Mouse (Mus musculus) layer of hippocampus, postnatal 10 days (tissue): Measurements from ENCODE around the gene Slirp. TPM values are rescaled to one million over a fixed set of nuclear protein-coding genes. Genes with fewer than 3 reads are reported as not detected.
"Not testable (repeated sequence)": the region's sequence is repeated elsewhere in the genome, so short reads cannot be mapped to it uniquely, and the experiment has no call there.

Source experiments
- DNase-seq, 2 experiments: peaks; one replicate each; pipeline ENCODE4 v3.0.0; 2021; ENCODE audit warnings: low spot score in 2 of 2
- microRNA-seq, 2 experiments: library from miRNA; unstranded; fragments of <30 nt; microRNA quantifications; one replicate each; pipeline ENCODE4 v1.2.0; 2021
- total RNA-seq, 2 experiments: library from RNA; stranded (reverse); gene quantifications; 2 replicates each; pipeline ENCODE4 v1.2.3; 2021

Gene Slirp
- total RNA-seq, 2 experiments from 2014 or later, result 64.2 to 90.1 TPM

GRCm38 (mm10) chr12:87428295-87428694 is 15.4 kb upstream of the Slirp start:
- DNase-seq, result no peak

DNA sequence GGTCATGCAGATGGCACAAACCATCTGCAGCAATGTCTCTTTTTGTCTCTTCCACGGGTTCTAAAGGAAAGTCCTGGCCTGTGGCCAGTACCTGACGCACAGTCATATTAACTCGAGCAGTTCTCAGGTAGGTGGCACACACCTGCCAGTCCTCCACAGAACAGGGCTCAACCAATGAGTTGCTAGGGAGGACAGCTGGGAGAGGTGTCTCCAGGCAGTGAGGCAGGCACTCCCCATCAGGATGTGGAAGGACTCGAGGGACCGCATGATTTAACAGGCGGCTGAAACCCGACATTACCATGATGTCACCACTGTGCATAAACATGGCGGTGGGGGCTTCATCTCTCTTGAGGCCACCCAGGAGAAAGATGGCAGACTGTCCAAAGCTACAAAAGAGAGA is 14.8 kb upstream of the Slirp start:
- no peak for DNase-seq

- no peak for DNase-seq
These were observed 1.2 kb upstream of the Slirp start for GRCm38 (mm10) chr12:87442177-87443114.

DNA sequence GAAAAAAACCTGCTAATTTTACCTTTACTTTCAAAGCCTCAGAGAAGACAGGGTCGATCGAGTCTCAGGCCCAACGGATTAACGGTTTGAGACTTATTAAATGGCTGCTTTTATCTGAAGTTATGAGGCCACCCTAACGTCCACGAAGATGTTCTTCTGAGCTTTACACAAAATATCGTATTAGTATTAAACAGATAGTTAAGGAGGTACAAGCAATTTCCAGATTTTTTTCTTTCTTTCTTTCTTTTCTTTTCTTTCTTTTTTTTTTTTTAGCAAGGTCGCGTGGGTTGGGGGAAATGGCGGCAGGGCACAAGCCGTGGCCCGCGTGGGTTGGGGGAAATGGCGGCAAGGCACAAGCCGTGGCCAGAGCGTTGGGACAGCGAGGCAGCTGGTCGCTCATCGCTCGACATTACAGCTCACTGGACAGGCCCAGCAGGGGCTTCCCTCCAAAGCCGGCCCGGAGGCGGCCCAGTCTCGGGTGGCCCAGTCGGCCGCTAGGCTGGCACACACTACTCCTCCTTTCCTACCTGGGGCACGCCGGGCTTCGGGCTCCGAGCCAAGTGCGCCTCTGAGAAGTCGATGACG is 489 bp upstream of the Slirp start:
- no peak for DNase-seq

DNA sequence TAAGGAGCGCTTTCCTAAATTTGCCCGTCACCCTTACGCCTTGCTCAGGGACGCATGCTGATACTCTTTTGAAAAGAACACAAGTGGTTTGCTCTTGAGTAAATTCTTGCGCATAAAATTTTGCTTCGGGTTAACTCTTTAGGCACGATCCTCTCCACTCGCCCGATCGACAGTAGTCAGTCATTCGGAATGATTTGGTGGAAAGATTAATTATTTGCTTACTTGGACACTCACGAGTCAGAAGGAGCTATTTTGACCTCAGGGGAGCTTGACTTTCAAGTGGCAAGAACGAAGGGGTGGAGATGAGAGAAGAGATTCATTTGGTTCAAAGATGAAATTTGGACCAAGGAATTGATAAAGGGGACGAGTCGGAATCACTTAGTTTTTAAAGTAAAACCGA is 515 bp downstream of the Slirp start:
- peak in 1 of 2 experiments; percentile 17 for DNase-seq

DNA sequence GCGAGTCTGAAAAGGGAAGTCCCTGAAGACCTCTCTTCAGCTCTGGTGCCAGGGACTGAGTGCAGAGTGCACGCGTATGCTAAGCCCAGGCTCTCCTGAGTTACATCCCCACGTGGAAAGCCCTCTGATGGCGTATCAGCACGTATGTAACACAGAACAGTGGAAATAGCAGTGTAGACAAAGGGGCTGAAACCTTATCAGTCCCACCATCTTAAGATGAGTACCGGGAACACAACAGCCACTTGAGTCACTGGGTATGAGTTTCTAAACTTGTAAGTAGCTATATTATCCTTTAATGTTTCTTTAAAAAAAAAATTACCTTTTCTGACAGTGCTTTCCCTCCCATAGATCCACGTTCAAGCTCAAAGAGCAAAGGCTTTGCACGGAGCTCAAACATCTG is 5.8 kb downstream of the Slirp start:
- DNase-seq, result no peak

- no peak for DNase-seq
These were observed 21.1 kb downstream of the Slirp start for GRCm38 (mm10) chr12:87464678-87465297.

GRCm38 (mm10) chr12:87470263-87471136 is 26.8 kb downstream of the Slirp start:
- no peak for DNase-seq

GRCm38 (mm10) chr12:87471421-87471963 is 27.8 kb downstream of the Slirp start:
- no peak for DNase-seq

GRCm38 (mm10) chr12:87471964-87472786 is 28.5 kb downstream of the Slirp start, which contains the start of gene Snw1:
TSS of gene Snw1 (minus strand) at chr12:87472274.
- peak; percentile 92 to 96 for DNase-seq

GRCm38 (mm10) chr12:87474756-87475155 is 31.1 kb downstream of the Slirp start:
- no peak for DNase-seq

DNA sequence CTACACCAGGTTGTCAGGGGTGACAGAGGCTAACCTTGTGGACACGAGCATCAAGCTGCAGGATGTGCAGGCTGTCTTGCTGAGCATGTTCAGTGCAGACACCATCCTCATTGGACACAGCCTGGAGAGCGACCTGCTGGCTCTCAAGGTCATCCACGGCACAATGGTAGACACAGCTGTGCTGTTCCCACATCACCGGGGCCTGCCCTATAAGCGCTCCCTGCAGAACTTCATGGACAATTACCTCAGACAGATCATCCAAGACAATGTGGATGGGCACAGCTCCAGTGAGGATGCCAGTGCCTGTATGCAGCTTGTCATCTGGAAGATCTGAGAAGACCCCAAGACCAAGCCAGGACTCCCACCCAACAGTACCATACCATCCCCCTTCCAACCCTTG is 38.8 kb downstream of the Slirp start:
- DNase-seq, result not testable (repeated sequence)

- DNase-seq, result not testable (repeated sequence)
These were observed 45.0 kb downstream of the Slirp start for GRCm38 (mm10) chr12:87488683-87489082.

GRCm38 (mm10) chr12:87494421-87494820 is 50.7 kb downstream of the Slirp start, which contains the start of gene Gm5788:
TSS of gene Gm5788 (plus strand) at chr12:87494721.
- DNase-seq, result not testable (repeated sequence)

Small RNAs within 50 kb of the gene (microRNA-seq; reads per million reads assigned to microRNA genes)
- 8.0 to 36.9 reads per million in 2 experiments for gene Mir3068

Other genes with a start within 250 kb of the Slirp start
- gene Samd15, start 244.2 kb upstream of the Slirp start, total RNA-seq, result 1 to 10 TPM; 2.3 to 3.1 TPM
- gene Tmed8, start 243.4 kb upstream of the Slirp start, total RNA-seq, result 10 to 100 TPM; 26.8 to 27.5 TPM
- gene Noxred1, start 205.2 kb upstream of the Slirp start, total RNA-seq, result 1 to 10 TPM; 1.1 to 1.5 TPM
- gene Vipas39, start 177.6 kb upstream of the Slirp start, total RNA-seq, result 10 to 100 TPM; 54.9 to 61.5 TPM
- 100 to 1,000 TPM; 151 to 153 TPM for gene Ahsa1, start 177.4 kb upstream of the Slirp start, total RNA-seq
- under 1 TPM; 0.55 to 0.62 TPM for gene Ism2, start 144.2 kb upstream of the Slirp start, total RNA-seq
- 10 to 100 TPM; 66.3 to 67.3 TPM for gene Sptlc2, start 55.5 kb upstream of the Slirp start, total RNA-seq
- 10 to 100 TPM; 18.8 to 20.5 TPM for gene Alkbh1, start 121 bp downstream of the Slirp start, total RNA-seq
- gene Snw1, start 28.4 kb downstream of the Slirp start, total RNA-seq, result 10 to 100 TPM; 50.9 to 51.2 TPM
- gene Gm5788, start 50.8 kb downstream of the Slirp start, total RNA-seq, result not detected
- gene Gm8300, start 70.4 kb downstream of the Slirp start, total RNA-seq, result not detected
- gene Oog1, start 158.8 kb downstream of the Slirp start, total RNA-seq, result not detected
- gene Gm4027, start 175.0 kb downstream of the Slirp start, total RNA-seq, result not detected
- gene Gm16381, start 200.7 kb downstream of the Slirp start, total RNA-seq, result not detected